Mouse (Mus musculus): ENCODE measurements around the gene Sav1. TPM values are rescaled to one million over a fixed set of nuclear protein-coding genes. Genes with fewer than 3 reads are reported as not detected.

The Sav1 gene
- polyA plus RNA-seq (2017; shearing (Covaris generic)) = 1 to 10 TPM; 6.6 to 8.0 TPM

GRCm38 (mm10) chr12:69986786-69987497 is at the start of gene Sav1:
Gene Sav1 (minus strand): TSS chr12:69987002.

Other genes starting within 250 kb of the Sav1 start
- not detected for gene Cdkl1, start 195.7 kb downstream of the Sav1 start, polyA plus RNA-seq (2017; shearing (Covaris generic))
- gene Atl1, start 94.4 kb downstream of the Sav1 start, polyA plus RNA-seq (2017; shearing (Covaris generic)) = 1 to 10 TPM in 1 of 2 experiments, under 1 TPM in 1; 0.54 to 1.5 TPM
- gene Map4k5, start 93.8 kb downstream of the Sav1 start, polyA plus RNA-seq (2017; shearing (Covaris generic)) = 1 to 10 TPM; 7.7 to 8.8 TPM
- gene Nin, start 126.7 kb upstream of the Sav1 start, polyA plus RNA-seq (2017; shearing (Covaris generic)) = 10 to 100 TPM; 24.8 to 40.0 TPM
- 1 to 10 TPM in 1 of 2 experiments, under 1 TPM in 1; 0.52 to 2.1 TPM for gene Abhd12b, start 167.1 kb upstream of the Sav1 start, polyA plus RNA-seq (2017; shearing (Covaris generic))
- 1 to 10 TPM in 1 of 2 experiments, under 1 TPM in 1; 0.57 to 1.4 TPM for gene Pygl, start 244.5 kb upstream of the Sav1 start, polyA plus RNA-seq (2017; shearing (Covaris generic))